Mouse (Mus musculus): Measurements from ENCODE around the gene Btbd11.

- TF ChIP-seq CTCF (IDR thresholded peaks at IDR 0.05; ENCODE audit: low read depth, low read length) (no peak), POLR2A (IDR thresholded peaks at IDR 0.05; ENCODE audit: extremely low read depth, insufficient read depth, low read length) (no peak)
These were observed 80.8 kb downstream of the Btbd11 start for GRCm38 (mm10) chr10:85467393-85467792.

All from liver, adult 2 months (tissue).